Mouse (Mus musculus) embryonic fibroblast, embryonic 13.5 days (primary cell): ENCODE measurements around the gene Tbc1d1. TPM values are rescaled to one million over a fixed set of nuclear protein-coding genes. Genes with fewer than 3 reads are reported as not detected.

Experiments
- H3K27ac ChIP-seq: 2 replicates; pipeline ENCODE4 v1.5.1; 2012; ENCODE audit warnings: low read length, control low read depth, inconsistent platforms; ENCODE audit not compliant: insufficient read depth
- H3K4me1 ChIP-seq: 2 replicates; pipeline ENCODE4 v1.6.1; 2011; ENCODE audit warnings: low read length; ENCODE audit not compliant: control insufficient read depth, insufficient read depth
- H3K4me3 ChIP-seq: 2 replicates; pipeline ENCODE4 v1.5.1; 2011; ENCODE audit warnings: mild to moderate bottlenecking, control low read depth, low read length; ENCODE audit not compliant: insufficient read depth
- CTCF ChIP-seq: IDR thresholded peaks from 2 replicates; pipeline ENCODE4 v1.5.1; 2011; ENCODE audit warnings: mild to moderate bottlenecking, control low read depth, low read length, moderate library complexity, borderline replicate concordance; ENCODE audit not compliant: insufficient read depth
- POLR2A ChIP-seq: IDR thresholded peaks from 2 replicates; pipeline ENCODE4 v1.6.1; 2011; ENCODE audit warnings: low read depth, mild to moderate bottlenecking, control low read depth, low read length, moderate library complexity
- polyA plus RNA-seq: library from polyadenylated mRNA; stranded (reverse); fragments of >200 nt; gene quantifications from 2 replicates; pipeline ENCODE4 v1.2.4, GENCODE M21; 2011; ENCODE audit warnings: low read depth; ENCODE audit not compliant: missing spikeins, insufficient read length

Tbc1d1 gene
- polyA plus RNA-seq, 1 experiment: 37.9 TPM

- Histone ChIP-seq H3K27ac (no peak overlapping the region), H3K4me3 (no peak overlapping the region), H3K4me1 (peaks cover 8% of the 10 kb centered on the region)
- TF ChIP-seq CTCF (no peak), POLR2A (no peak)
Measured at GRCm38 (mm10) chr5:64295621-64296020, 139.5 kb downstream of the Tbc1d1 start.

GRCm38 (mm10) chr5:64296328-64296727 lies 140.2 kb downstream of the Tbc1d1 start:
- H3K4me3 ChIP-seq: no peak overlapping the region
- TF ChIP-seq CTCF: no peak
- no peak for TF ChIP-seq POLR2A
- peaks cover 8% of the 10 kb centered on the region for H3K4me1 ChIP-seq
- H3K27ac ChIP-seq: no peak overlapping the region

GRCm38 (mm10) chr5:64297100-64297499 lies 141.0 kb downstream of the Tbc1d1 start:
- no peak for TF ChIP-seq POLR2A
- TF ChIP-seq CTCF: no peak
- Histone ChIP-seq H3K4me1 (peaks cover 8% of the 10 kb centered on the region), H3K4me3 (no peak overlapping the region), H3K27ac (no peak overlapping the region)

GRCm38 (mm10) chr5:64298331-64299036 lies 142.4 kb downstream of the Tbc1d1 start:
- no peak for TF ChIP-seq POLR2A
- no peak for TF ChIP-seq CTCF
- Histone ChIP-seq H3K4me3 (no peak overlapping the region), H3K4me1 (peaks cover 8% of the 10 kb centered on the region), H3K27ac (peak overlapping the region; percentile 46)

- TF ChIP-seq POLR2A (no peak), CTCF (no peak)
- Histone ChIP-seq H3K27ac (no peak overlapping the region; the same call in 1 of the 2 replicates), H3K4me1 (peaks cover 8% of the 10 kb centered on the region), H3K4me3 (no peak overlapping the region)
Measured at GRCm38 (mm10) chr5:64299508-64300324, 143.6 kb downstream of the Tbc1d1 start.

- TF ChIP-seq POLR2A (no peak), CTCF (no peak)
- no peak overlapping the region for H3K27ac ChIP-seq
- H3K4me1 ChIP-seq: peaks cover 8% of the 10 kb centered on the region
- no peak overlapping the region for H3K4me3 ChIP-seq
Measured at GRCm38 (mm10) chr5:64301246-64301645, 145.1 kb downstream of the Tbc1d1 start.

GRCm38 (mm10) chr5:64307289-64307688 lies 151.2 kb downstream of the Tbc1d1 start:
- no peak for TF ChIP-seq CTCF
- no peak for TF ChIP-seq POLR2A

GRCm38 (mm10) chr5:64312295-64312694 lies 156.2 kb downstream of the Tbc1d1 start:
- Histone ChIP-seq H3K4me3 (no peak overlapping the region), H3K4me1 (no peaks in the 10 kb centered on the region), H3K27ac (no peak overlapping the region)
- TF ChIP-seq CTCF: no peak
- TF ChIP-seq POLR2A: no peak

More at GRCm38 (mm10) chr5:64307289-64307688, 151.2 kb downstream of the Tbc1d1 start:
- Histone ChIP-seq H3K27ac (no peak overlapping the region), H3K4me1 (no peaks in the 10 kb centered on the region), H3K4me3 (no peak overlapping the region)

GRCm38 (mm10) chr5:64313481-64313880 lies 157.4 kb downstream of the Tbc1d1 start:
- Histone ChIP-seq H3K27ac (no peak overlapping the region), H3K4me1 (no peaks in the 10 kb centered on the region), H3K4me3 (no peak overlapping the region)
- TF ChIP-seq POLR2A: no peak
- no peak for TF ChIP-seq CTCF

- Histone ChIP-seq H3K27ac (no peak overlapping the region), H3K4me3 (no peak overlapping the region), H3K4me1 (no peaks in the 10 kb centered on the region)
- TF ChIP-seq POLR2A (no peak), CTCF (no peak)
Measured at GRCm38 (mm10) chr5:64314288-64315052, 158.4 kb downstream of the Tbc1d1 start.
